Mouse (Mus musculus) G1E (cell line): ENCODE measurements around the gene G6pc3. TPM values are rescaled to one million over a fixed set of nuclear protein-coding genes. Genes with fewer than 3 reads are reported as not detected.
A peak's percentile ranks its signal among the peaks of the same experiment; 100 is the strongest.

Experiments used
- ATAC-seq: 2 replicates; pipeline ENCODE4 v1.8.0; 2016; ENCODE audit warnings: mild to moderate bottlenecking; ENCODE audit not compliant: insufficient number of reproducible peaks, poor library complexity, low FRiP score, severe bottlenecking; ENCODE audit errors: extremely low read depth
- DNase-seq: peaks from one replicate; pipeline ENCODE4 v3.0.0; 2012; ENCODE audit warnings: low spot score
- H3K27me3 ChIP-seq: 2 replicates; pipeline ENCODE4 v1.6.1; 2012; ENCODE audit warnings: mild to moderate bottlenecking, low read length, inconsistent platforms; ENCODE audit not compliant: insufficient read depth
- H3K36me3 ChIP-seq: replicated peaks from 2 replicates; pipeline ENCODE3; 2012; ENCODE audit warnings: mild to moderate bottlenecking, inconsistent platforms
- H3K4me1 ChIP-seq: 2 replicates; pipeline ENCODE4 v1.6.1; 2012; ENCODE audit warnings: low read depth, low read length, inconsistent platforms, mixed read lengths; ENCODE audit not compliant: insufficient read depth
- H3K4me3 ChIP-seq: 2 replicates; pipeline ENCODE4 v1.5.1; 2012; ENCODE audit warnings: low read depth, mild to moderate bottlenecking, inconsistent platforms, low read length, moderate library complexity, mixed read lengths
- H3K9me3 ChIP-seq: replicated peaks from 2 replicates; pipeline ENCODE4 v1.6.1; 2012; ENCODE audit warnings: inconsistent platforms
- CTCF ChIP-seq: IDR thresholded peaks from 2 replicates; pipeline ENCODE4 v1.5.1; 2012; ENCODE audit warnings: low read depth, low read length, inconsistent platforms, mixed read lengths
- GATA1 ChIP-seq: IDR thresholded peaks from 2 replicates; pipeline ENCODE4 v1.6.1; 2012; ENCODE audit warnings: borderline replicate concordance, low read length, inconsistent platforms, mixed read lengths
- GATA2 ChIP-seq: IDR thresholded peaks from 2 replicates; pipeline ENCODE4 v1.6.1; 2012; ENCODE audit warnings: low read depth, low read length, inconsistent platforms, borderline replicate concordance
- POLR2AphosphoS5 ChIP-seq: IDR thresholded peaks from 2 replicates; pipeline ENCODE4 v1.6.1; 2012; ENCODE audit warnings: low read depth, low read length, inconsistent platforms; ENCODE audit not compliant: insufficient replicate concordance
- TAL1 ChIP-seq: conservative IDR thresholded peaks from 2 replicates; pipeline ENCODE4 v1.6.1; 2012; ENCODE audit warnings: low read depth, low read length, inconsistent platforms, mixed read lengths
- polyA plus RNA-seq: library from polyadenylated mRNA; stranded (reverse); fragments of >175 nt; gene quantifications from 2 replicates; pipeline ENCODE4 v1.2.3, GENCODE M21; 2012
- total RNA-seq, 2 experiments: library from RNA; stranded (forward) in 1 of 2; stranded (reverse) in 1 of 2; fragments of 200-1000 nt in 1 of 2; fragments of >200 nt in 1 of 2; fragmentation: Nextera tagmentation in 1 of 2; gene quantifications; 2 replicates each; pipeline ENCODE4 v1.2.3; 2014 to 2017

G6pc3 gene
- total and polyA plus RNA-seq, 3 experiments = 12.4 to 37.8 (median 14.8) TPM

- H3K4me3 ChIP-seq = no peak overlapping the region
Observed at GRCm38 (mm10) chr11:102227270-102228190, 38.1 kb downstream of the G6pc3 start.

DNA sequence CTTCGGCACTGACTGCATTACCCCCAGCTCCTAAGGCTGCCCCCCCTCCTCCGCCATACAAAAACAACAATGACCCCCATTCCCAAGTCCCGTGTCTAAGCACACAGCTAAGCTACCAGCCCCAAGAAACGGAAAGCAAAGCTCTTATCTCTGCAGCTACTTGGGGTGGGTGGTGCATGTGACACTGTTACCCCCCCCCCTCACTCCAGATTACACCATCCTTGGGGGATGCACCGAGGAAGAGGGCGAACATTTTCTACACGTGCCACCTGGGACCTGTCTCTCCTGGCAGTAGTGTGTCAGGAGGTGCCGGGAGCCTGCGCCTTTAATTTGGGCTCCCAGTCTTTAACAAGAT, 38.7 kb downstream of the G6pc3 start:
- TF ChIP-seq TAL1 (no peak), CTCF (no peak), POLR2AphosphoS5 (no peak), GATA1 (no peak), GATA2 (no peak)

More at GRCm38 (mm10) chr11:102227270-102228190, 38.1 kb downstream of the G6pc3 start:
- DNase-seq = no peak
- H3K27me3 ChIP-seq = peaks cover 61% of the 10 kb centered on the region
- TF ChIP-seq TAL1 (no peak), CTCF (no peak), POLR2AphosphoS5 (no peak), GATA1 (no peak), GATA2 (no peak)
- no peaks in the 10 kb centered on the region for H3K9me3 ChIP-seq
- no peaks in the 10 kb centered on the region for H3K36me3 ChIP-seq
- peaks cover 63% of the 10 kb centered on the region for H3K4me1 ChIP-seq
- ATAC-seq = no peak

GRCm38 (mm10) chr11:102228646-102229268, 39.3 kb downstream of the G6pc3 start:
- Histone ChIP-seq H3K27me3 (peaks cover 62% of the 10 kb centered on the region), H3K36me3 (no peaks in the 10 kb centered on the region), H3K4me1 (peaks cover 51% of the 10 kb centered on the region), H3K4me3 (peak overlapping the region; percentile 79; the same call in 1 of the 2 replicates), H3K9me3 (no peaks in the 10 kb centered on the region)
- no peak for TF ChIP-seq POLR2AphosphoS5
- TF ChIP-seq TAL1 = no peak
- TF ChIP-seq CTCF = no peak
- TF ChIP-seq GATA1 = no peak
- no peak for TF ChIP-seq GATA2
- DNase-seq = no peak
- no peak for ATAC-seq

More for the DNA sequence above, 38.7 kb downstream of the G6pc3 start:
- Histone ChIP-seq H3K36me3 (no peaks in the 10 kb centered on the region), H3K9me3 (no peaks in the 10 kb centered on the region), H3K4me3 (no peak overlapping the region), H3K4me1 (peaks cover 57% of the 10 kb centered on the region), H3K27me3 (peaks cover 65% of the 10 kb centered on the region)
- no peak for DNase-seq
- ATAC-seq = no peak

- H3K4me1 ChIP-seq = peaks cover 47% of the 10 kb centered on the region
Observed at GRCm38 (mm10) chr11:102229331-102229953, 40.0 kb downstream of the G6pc3 start.

GRCm38 (mm10) chr11:102230006-102230741, 40.8 kb downstream of the G6pc3 start, which contains the start of gene Hdac5:
Gene Hdac5 (minus strand): TSS chr11:102230166.
- peaks cover 55% of the 10 kb centered on the region for H3K27me3 ChIP-seq
- DNase-seq = peak; percentile 89
- peaks cover 40% of the 10 kb centered on the region for H3K4me1 ChIP-seq
- peak within 1 kb of the TSS; percentile 79 for H3K4me3 ChIP-seq
- H3K36me3 ChIP-seq = no peaks in the 10 kb centered on the region
- no peaks in the 10 kb centered on the region for H3K9me3 ChIP-seq
- TF ChIP-seq TAL1 = no peak
- TF ChIP-seq POLR2AphosphoS5 = no peak
- TF ChIP-seq GATA2 = no peak
- no peak for TF ChIP-seq CTCF
- TF ChIP-seq GATA1 = no peak
- ATAC-seq = peak; percentile 90

More at GRCm38 (mm10) chr11:102229331-102229953, 40.0 kb downstream of the G6pc3 start:
- Histone ChIP-seq H3K9me3 (no peaks in the 10 kb centered on the region), H3K36me3 (no peaks in the 10 kb centered on the region), H3K27me3 (peaks cover 56% of the 10 kb centered on the region), H3K4me3 (peak overlapping the region; percentile 79)
- DNase-seq (no peak), ATAC-seq (no peak)
- TF ChIP-seq TAL1 = no peak
- no peak for TF ChIP-seq GATA1
- no peak for TF ChIP-seq GATA2
- TF ChIP-seq POLR2AphosphoS5 = no peak
- TF ChIP-seq CTCF = no peak
